Mouse (Mus musculus) liver, embryonic 14.5 days (tissue): ENCODE measurements at regions not wholly inside any gene's neighbourhood (a gene's known extent, or its start where the extent isn't known, plus 50 kb on each side); places are given as distances from the start of the nearest gene placed in this dataset.

Experiments
- ATAC-seq: fragments of 200-750 bp; cut with Nextera tagmentation; 2 replicates; pipeline ENCODE4 v1.8.0; 2017; ENCODE audit warnings: moderate number of reproducible peaks, mild to moderate bottlenecking, moderate library complexity; ENCODE audit not compliant: insufficient read depth
- DNase-seq, 3 experiments: peaks; one replicate each; pipeline ENCODE4 v3.0.0-alpha.2; 2012 to 2013; ENCODE audit warnings: low read depth in 3 of 3, low spot score in 3 of 3
- H3K27ac ChIP-seq: fragments of 300-500 bp; sonication (generic); 2 replicates; pipeline ENCODE4 v1.5.1; 2014; ENCODE audit warnings: moderate library complexity, mild to moderate bottlenecking, control low read depth, inconsistent platforms
- H3K27me3 ChIP-seq: fragments of 300-500 bp; sonication (generic); 2 replicates; pipeline ENCODE4 v1.6.1; 2014; ENCODE audit warnings: mild to moderate bottlenecking, low read length, moderate library complexity; ENCODE audit not compliant: control insufficient read depth, insufficient read depth
- H3K36me3 ChIP-seq: fragments of 300-500 bp; sonication (generic); replicated peaks from 2 replicates; pipeline ENCODE4 v1.6.1; 2014; ENCODE audit warnings: low read depth; ENCODE audit not compliant: control insufficient read depth, insufficient read depth
- H3K4me1 ChIP-seq, 2 experiments: fragments of 200-500 bp in 1 of 2; fragments of 300-500 bp in 1 of 2; sonication (generic) in 1 of 2; replicated peaks; 2 replicates each; pipeline ENCODE4 v1.6.1; 2012 to 2014; ENCODE audit warnings: antibody characterized with exemption in 1 of 2, inconsistent platforms in 1 of 2, low read length in 1 of 2; ENCODE audit not compliant: control insufficient read depth in 2 of 2, insufficient read depth in 2 of 2
- H3K4me2 ChIP-seq: fragments of 300-500 bp; sonication (generic); 2 replicates; pipeline ENCODE4 v1.6.1; 2014; ENCODE audit warnings: low read depth, mild to moderate bottlenecking, control low read depth, moderate library complexity
- H3K4me3 ChIP-seq, 2 experiments: fragments of 200-500 bp in 1 of 2; fragments of 300-500 bp in 1 of 2; sonication (generic) in 1 of 2; 2 replicates each; pipeline ENCODE4 v1.5.1; 2012 to 2014; ENCODE audit warnings: low read depth in 2 of 2, low read length in 2 of 2, mild to moderate bottlenecking in 2 of 2, control low read depth in 1 of 2, inconsistent platforms in 1 of 2, moderate library complexity in 1 of 2; ENCODE audit not compliant: insufficient read depth in 1 of 2
- H3K9ac ChIP-seq: fragments of 300-500 bp; sonication (generic); replicated peaks from 2 replicates; pipeline ENCODE4 v1.6.1; 2014; ENCODE audit warnings: mild to moderate bottlenecking, control low read depth, moderate library complexity
- H3K9me3 ChIP-seq: fragments of 300-500 bp; sonication (generic); 2 replicates; pipeline ENCODE4 v1.6.1; 2016; ENCODE audit warnings: low read length, mixed read lengths; ENCODE audit not compliant: control insufficient read depth
- CTCF ChIP-seq: IDR thresholded peaks from 2 replicates; pipeline ENCODE4 v1.5.1; 2016; ENCODE audit warnings: antibody characterized with exemption, low read depth, control low read depth
- EP300 ChIP-seq: IDR thresholded peaks from 2 replicates; pipeline ENCODE4 v1.6.1; 2016; ENCODE audit warnings: antibody characterized with exemption, low read depth
- WGBS: fragments of 180-500 bp; shearing (Covaris S2); extraction: QIAGEN DNeasy Blood & Tissue Kit; methylation state at CpG from one replicate; pipeline ENCODE4 v1.1.7; 2014; ENCODE audit not compliant: insufficient replicate concordance; 5-methylcytosine and 5-hydroxymethylcytosine counted together

GRCm38 (mm10) chr10:72533859-72534258 is 120.8 kb upstream of the Zwint start:
- WGBS, result 56% methylated on average over 4 of the region's 4 CpGs
- Histone ChIP-seq H3K27ac (no peak overlapping the region), H3K36me3 (no peaks in the 10 kb centered on the region), H3K4me2 (no peak overlapping the region), H3K27me3 (no peaks in the 10 kb centered on the region), H3K9ac (no peak overlapping the region), H3K9me3 (no peaks in the 10 kb centered on the region), H3K4me3 (no peak overlapping the region), H3K4me1 (no peaks in the 10 kb centered on the region)
- no peak for ATAC-seq
- TF ChIP-seq EP300 (no peak), CTCF (no peak)
- no peak for DNase-seq

DNA sequence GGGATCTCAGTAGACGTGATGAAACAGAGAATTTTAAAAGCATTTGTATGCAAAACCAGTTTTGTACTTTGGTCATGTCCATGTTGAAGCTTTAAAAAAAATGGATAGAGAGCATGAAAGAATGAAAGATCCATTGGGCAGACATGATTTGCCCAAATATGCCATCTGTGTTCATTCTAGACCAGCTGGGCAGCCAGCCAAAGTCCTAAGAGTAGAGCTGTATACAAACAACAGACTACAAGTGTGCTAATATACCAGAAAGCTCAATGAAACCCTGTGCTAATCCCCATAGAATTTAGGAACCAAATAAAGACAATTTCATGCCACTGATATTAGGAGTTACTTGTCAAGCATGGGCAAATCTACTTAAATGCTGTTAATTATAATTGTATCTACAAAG is 105.1 kb upstream of the Zwint start:
- TF ChIP-seq EP300 (no peak), CTCF (no peak)
- Histone ChIP-seq H3K27ac (no peak overlapping the region), H3K9me3 (no peaks in the 10 kb centered on the region), H3K4me2 (no peak overlapping the region), H3K4me3 (no peak overlapping the region), H3K4me1 (no peaks in the 10 kb centered on the region), H3K27me3 (no peaks in the 10 kb centered on the region), H3K36me3 (no peaks in the 10 kb centered on the region), H3K9ac (no peak overlapping the region)
- WGBS, result 80% methylated on average over 1 of the region's 1 CpGs
- ATAC-seq, result no peak
- no peak for DNase-seq

DNA sequence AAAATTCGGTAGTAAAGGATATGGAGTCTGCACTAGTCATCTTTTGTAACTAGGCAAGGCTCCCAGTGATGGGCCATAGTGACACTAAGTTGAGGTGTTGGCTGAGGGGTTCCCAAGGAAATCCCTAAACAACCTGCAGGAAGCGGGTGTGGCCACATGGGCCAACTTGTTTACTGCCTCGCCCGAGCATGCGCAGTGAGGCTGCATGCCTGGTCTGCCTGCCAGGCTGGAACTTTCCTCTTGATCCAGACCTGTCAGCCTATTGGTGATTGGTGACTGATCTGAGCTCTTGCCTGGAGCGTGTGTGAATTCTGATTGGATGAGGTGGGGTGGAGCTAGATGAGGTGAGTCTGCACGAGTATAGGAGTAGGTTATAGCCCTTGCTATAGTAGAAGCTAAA is 103.1 kb upstream of the Zwint start:
- TF ChIP-seq CTCF, result no peak
- TF ChIP-seq EP300, result no peak
- Histone ChIP-seq H3K4me3 (no peak overlapping the region), H3K9me3 (no peaks in the 10 kb centered on the region), H3K4me2 (no peak overlapping the region), H3K9ac (no peak overlapping the region), H3K36me3 (no peaks in the 10 kb centered on the region), H3K27ac (no peak overlapping the region), H3K27me3 (no peaks in the 10 kb centered on the region), H3K4me1 (no peaks in the 10 kb centered on the region)
- ATAC-seq, result no peak
- WGBS, result 53% methylated on average over 7 of the region's 7 CpGs
- DNase-seq, result no peak

GRCm38 (mm10) chr10:72573991-72574652 is 80.5 kb upstream of the Zwint start:
- no peak overlapping the region for H3K4me3 ChIP-seq
- 70% methylated on average over 9 of the region's 9 CpGs for WGBS
- no peak for TF ChIP-seq CTCF
- TF ChIP-seq EP300, result no peak
- H3K27ac ChIP-seq, result no peak overlapping the region
- H3K4me2 ChIP-seq, result no peak overlapping the region
- ATAC-seq, result no peak
- no peaks in the 10 kb centered on the region for H3K4me1 ChIP-seq
- H3K27me3 ChIP-seq, result no peaks in the 10 kb centered on the region
- no peaks in the 10 kb centered on the region for H3K36me3 ChIP-seq
- no peaks in the 10 kb centered on the region for H3K9me3 ChIP-seq
- no peak overlapping the region for H3K9ac ChIP-seq
- no peak for DNase-seq

GRCm38 (mm10) chr10:72577713-72578112 is 76.9 kb upstream of the Zwint start:
- DNase-seq, result no peak
- Histone ChIP-seq H3K27ac (no peak overlapping the region), H3K4me1 (no peaks in the 10 kb centered on the region), H3K9me3 (no peaks in the 10 kb centered on the region), H3K36me3 (no peaks in the 10 kb centered on the region), H3K4me3 (no peak overlapping the region), H3K4me2 (no peak overlapping the region), H3K9ac (no peak overlapping the region), H3K27me3 (no peaks in the 10 kb centered on the region)
- no peak for ATAC-seq
- WGBS, result 61% methylated on average over 3 of the region's 3 CpGs
- no peak for TF ChIP-seq EP300
- TF ChIP-seq CTCF, result no peak
